12 mouse cellular contexts compared by ENCODE assay signal in genomic region chr1:86510676-86511441, GRCm38 (mm10). TPM values are rescaled to one million over a fixed set of nuclear protein-coding genes. Genes with fewer than 3 reads are reported as not detected.
DNase-seq lines count a peak whose midpoint lies in the region; ATAC-seq and TF ChIP-seq lines count a peak whose summit lies in the region.
"Had no signal": no experiment of that assay in that cellular context is flagged by ENCODE, and none has a peak within 500 bp of the region (broad histone marks: within the 10 kb centered on the region; RNA-seq: fewer than 3 reads in every experiment).

No protein-coding gene starts in this region.

- no peaks in the 10 kb centered on the region for H3K9me3 ChIP-seq in heart, embryonic 16.5 days (replicated peaks; ENCODE audit: control insufficient read depth, low read length)
- no peaks in the 10 kb centered on the region for H3K9me3 ChIP-seq in MEL (replicated peaks; ENCODE audit: insufficient read depth, low read length)
- no peaks in the 10 kb centered on the region for H3K9me3 ChIP-seq in hindbrain, embryonic 10.5 days
- no peaks in the 10 kb centered on the region for H3K9me3 ChIP-seq in midbrain, postnatal 0 days (ENCODE audit: low read length)

- H3K36me3 ChIP-seq in heart, embryonic 16.5 days (ENCODE audit: control insufficient read depth, insufficient read depth), result no peaks in the 10 kb centered on the region
- H3K36me3 ChIP-seq in MEL (ENCODE audit: control insufficient read depth in 1 of 2, insufficient read depth in 2 of 2, low read length in 2 of 2), result peaks cover 0 to 11% of the 10 kb centered on the region in 2 experiments; a peak in 2 of 4 replicates
- no peaks in the 10 kb centered on the region for H3K36me3 ChIP-seq in hindbrain, embryonic 10.5 days
- no peaks in the 10 kb centered on the region for H3K36me3 ChIP-seq in midbrain, postnatal 0 days (ENCODE audit: insufficient read depth, low read length)

- no peaks in the 10 kb centered on the region for H3K27me3 ChIP-seq in heart, embryonic 16.5 days (ENCODE audit: control insufficient read depth, insufficient read depth, low read length)
- H3K27me3 ChIP-seq in MEL (ENCODE audit: control insufficient read depth in 1 of 2, insufficient read depth in 2 of 2, low read length in 2 of 2), result no peaks in the 10 kb centered on the region
- H3K27me3 ChIP-seq in hindbrain, embryonic 10.5 days (ENCODE audit: insufficient read depth, poor library complexity, severe bottlenecking), result no peaks in the 10 kb centered on the region
- no peaks in the 10 kb centered on the region for H3K27me3 ChIP-seq in midbrain, postnatal 0 days (ENCODE audit: insufficient read depth, low read length)
- H3K27me3 ChIP-seq: Patski had no signal

- DNase-seq in heart, postnatal 25 days (ENCODE audit: low spot score), result no peak
- no peak for DNase-seq in MEL (ENCODE audit: low read depth, low spot score)
- peak; percentile 66 for DNase-seq in hindbrain, embryonic 10.5 days (ENCODE audit: low spot score)
- peak; percentile 77 for DNase-seq in midbrain, postnatal 0 days (ENCODE audit: low spot score)
- no peak for DNase-seq in right cerebral cortex, postnatal 10 days (ENCODE audit: low spot score in 2 of 2)
- DNase-seq in urinary bladder, postnatal 14 days (ENCODE audit: low spot score), result no peak
- no peak for DNase-seq in urinary bladder, postnatal 36 days (ENCODE audit: low spot score in 2 of 2)
- DNase-seq: cerebellum, adult 18-20 months; gastrocnemius, postnatal 25 days; layer of hippocampus, adult 9-11 months had no signal

- no peak for TF ChIP-seq POLR2A in MEL (IDR thresholded peaks at IDR 0.05; ENCODE audit: control insufficient read depth in 1 of 2, insufficient read depth in 1 of 2, low read depth in 1 of 2, low read length in 2 of 2, poor library complexity in 1 of 2)

- H3K79me2 ChIP-seq in MEL (ENCODE audit: control insufficient read depth, insufficient read depth, low read length, poor library complexity), result no peaks in the 10 kb centered on the region; the same call in 1 of the 2 replicates

- no peak overlapping the region for H3K4me2 ChIP-seq in heart, embryonic 16.5 days (ENCODE audit: low read depth, low read length)
- H3K4me2 ChIP-seq in midbrain, postnatal 0 days (ENCODE audit: low read depth, low read length, poor library complexity, severe bottlenecking), result no peak overlapping the region

- no peak for ATAC-seq in heart, embryonic 16.5 days (replicated peaks; ENCODE audit: extremely low read depth, insufficient read depth, low FRiP score)
- ATAC-seq in midbrain, postnatal 0 days (ENCODE audit: low FRiP score), result peak; percentile 43; the same call in 1 of the 2 replicates
- ATAC-seq: Patski had no signal

- no peak for TF ChIP-seq EP300 in MEL (IDR thresholded peaks at IDR 0.05; ENCODE audit: low read depth in 1 of 2, low read length in 2 of 2)

- 0 out of 2 replicates have a peak overlapping the region, but pooled peaks have one; percentile 17 for H3K9ac ChIP-seq in heart, embryonic 16.5 days (ENCODE audit: low read length)
- peak overlapping the region; percentile 17; the same call in 1 of the 2 replicates for H3K9ac ChIP-seq in MEL (ENCODE audit: control insufficient read depth, low read depth, low read length, poor library complexity, severe bottlenecking)
- no peak overlapping the region for H3K9ac ChIP-seq in midbrain, postnatal 0 days (replicated peaks; ENCODE audit: low read length, poor library complexity, severe bottlenecking)

- H3K27ac ChIP-seq in heart, embryonic 16.5 days (ENCODE audit: low read length), result no peak overlapping the region
- no peak overlapping the region; the same call in 1 of the 2 replicates for H3K27ac ChIP-seq in MEL (ENCODE audit: control insufficient read depth, low read depth, low read length)
- H3K27ac ChIP-seq in hindbrain, embryonic 10.5 days, result peak overlapping the region; percentile 87
- H3K27ac ChIP-seq in midbrain, postnatal 0 days (ENCODE audit: low read depth, low read length), result no peak overlapping the region; the same call in 1 of the 2 replicates

- H3K4me3 ChIP-seq in heart, embryonic 16.5 days (ENCODE audit: low read length), result no peak overlapping the region
- H3K4me3 ChIP-seq in MEL (ENCODE audit: control insufficient read depth in 1 of 2, insufficient read depth in 1 of 2, low read depth in 2 of 2, low read length in 2 of 2), result no peak overlapping the region
- peak overlapping the region; percentile 21; the same call in 1 of the 2 replicates for H3K4me3 ChIP-seq in hindbrain, embryonic 10.5 days
- H3K4me3 ChIP-seq in midbrain, postnatal 0 days (ENCODE audit: low read depth, low read length), result no peak overlapping the region

- 70% methylated on average over 9 of the region's 9 CpGs for WGBS in heart, embryonic 16.5 days
- 34% methylated on average over 9 of the region's 9 CpGs for WGBS in hindbrain, embryonic 10.5 days
- 31% methylated on average over 9 of the region's 9 CpGs for WGBS in midbrain, postnatal 0 days

- TF ChIP-seq CTCF in MEL (IDR thresholded peaks at IDR 0.05 in 2 of 3, conservative IDR thresholded peaks at IDR 0.05 in 1 of 3; ENCODE audit: control insufficient read depth in 1 of 3, insufficient read depth in 1 of 3, low read depth in 2 of 3, low read length in 3 of 3, poor library complexity in 1 of 3, severe bottlenecking in 1 of 3), result no peak
- TF ChIP-seq CTCF in midbrain, postnatal 0 days (IDR thresholded peaks at IDR 0.05), result no peak

- intact Hi-C loops in heart, postnatal 25 days (cut with DNase I), result no loop called here

- no peak for TF ChIP-seq RAD21 in MEL (IDR thresholded peaks at IDR 0.05; ENCODE audit: low read depth, low read length)

- peaks cover 15% of the 10 kb centered on the region for H3K4me1 ChIP-seq in heart, embryonic 16.5 days (ENCODE audit: control insufficient read depth, insufficient read depth, low read length)
- H3K4me1 ChIP-seq in MEL (ENCODE audit: control insufficient read depth in 1 of 2, insufficient read depth in 2 of 2, low read length in 2 of 2), result peaks cover 6 to 38% of the 10 kb centered on the region in 2 experiments; a peak in 3 of 4 replicates
- H3K4me1 ChIP-seq in hindbrain, embryonic 10.5 days (replicated peaks), result peaks cover 56% of the 10 kb centered on the region
- H3K4me1 ChIP-seq in midbrain, postnatal 0 days (ENCODE audit: insufficient read depth, low read length), result no peaks in the 10 kb centered on the region

TF ChIP-seq in MEL, 35 proteins besides CTCF, POLR2A, EP300 and RAD21:
- TF ChIP-seq MEF2A (IDR thresholded peaks at IDR 0.05; ENCODE audit: extremely low read depth, insufficient replicate concordance, low read depth, low read length, poor library complexity, severe bottlenecking) (no peak), USF1 (IDR thresholded peaks at IDR 0.05; ENCODE audit: low read depth, low read length) (no peak), GATA1 (IDR thresholded peaks at IDR 0.05; ENCODE audit: low read depth, low read length) (no peak), SMC3 (IDR thresholded peaks at IDR 0.05; ENCODE audit: low read depth, low read length) (no peak), NELFE (IDR thresholded peaks at IDR 0.05; ENCODE audit: low read depth, low read length) (no peak), HCFC1 (IDR thresholded peaks at IDR 0.05; ENCODE audit: low read depth, low read length) (no peak), TCF12 (IDR thresholded peaks at IDR 0.05; ENCODE audit: low read depth, low read length) (no peak), MAZ (IDR thresholded peaks at IDR 0.05; ENCODE audit: low read depth, low read length) (no peak), JUND (IDR thresholded peaks at IDR 0.05; ENCODE audit: low read depth, low read length) (no peak), ELF1 (IDR thresholded peaks at IDR 0.05; ENCODE audit: low read depth, low read length) (no peak), TBP (IDR thresholded peaks at IDR 0.05; ENCODE audit: low read depth, low read length) (no peak), NRF1 (IDR thresholded peaks at IDR 0.05; ENCODE audit: insufficient read depth, low read depth, low read length, poor library complexity, severe bottlenecking) (no peak), POLR2AphosphoS5 (IDR thresholded peaks at IDR 0.05; ENCODE audit: borderline replicate concordance, low read depth, low read length) (no peak), UBTF (IDR thresholded peaks at IDR 0.05; ENCODE audit: borderline replicate concordance, insufficient read depth, low read depth, low read length) (no peak), MAX (IDR thresholded peaks at IDR 0.05; ENCODE audit: low read length) (no peak), POLR2AphosphoS2 (IDR thresholded peaks at IDR 0.05; ENCODE audit: low read length) (no peak), SIN3A (IDR thresholded peaks at IDR 0.05; ENCODE audit: low read length) (no peak), MXI1 (IDR thresholded peaks at IDR 0.05; ENCODE audit: low read depth, low read length) (no peak), MYC (IDR thresholded peaks at IDR 0.05; ENCODE audit: low read depth, low read length) (no peak)

RNA-seq across cellular contexts. Expression of gene Ptma, which starts 15.7 kb away (rescaled TPM):
- 702 and 1,064 TPM in 2 replicates for polyA plus RNA-seq in heart, embryonic 16.5 days (2015; fragmentation: Nextera tagmentation; extraction: Ambion mirVana)
- 100 to 1,000 TPM; 231 to 265 TPM for total RNA-seq in heart, postnatal 25 days (2021)
- 3,309 and 3,407 TPM in 2 replicates for total RNA-seq in MEL (2012; rRNA removed)
- polyA plus RNA-seq in MEL (2012; ENCODE audit: insufficient read depth in 1 of 2, insufficient read length in 2 of 2, low read depth in 1 of 2, low replicate concordance in 2 of 2, missing spikeins in 1 of 2), result 1,000 to 10,000 TPM; 2,419 to 4,891 TPM
- 2,611 and 3,050 TPM in 2 replicates for polyA plus RNA-seq in hindbrain, embryonic 10.5 days (2016; fragmentation: Nextera tagmentation; extraction: Ambion mirVana)
- 947 and 1,050 TPM in 2 replicates for total RNA-seq in midbrain, postnatal 0 days (2014; rRNA removed)
- 1,199 and 1,354 TPM in 2 replicates for polyA plus RNA-seq in midbrain, postnatal 0 days (2015; fragmentation: Nextera tagmentation; extraction: Ambion mirVana)

Comparison
In these comparisons a context has a peak if more than half of its experiments do, and no peak if none do; other contexts are left out.
1. DNase-seq: peak in hindbrain, embryonic 10.5 days (single experiment) and midbrain, postnatal 0 days (single experiment); none in heart, postnatal 25 days (single experiment), MEL (single experiment), right cerebral cortex, postnatal 10 days (0 of 2), urinary bladder, postnatal 14 days (single experiment) and urinary bladder, postnatal 36 days (0 of 2).